In the genomic region with DNA sequence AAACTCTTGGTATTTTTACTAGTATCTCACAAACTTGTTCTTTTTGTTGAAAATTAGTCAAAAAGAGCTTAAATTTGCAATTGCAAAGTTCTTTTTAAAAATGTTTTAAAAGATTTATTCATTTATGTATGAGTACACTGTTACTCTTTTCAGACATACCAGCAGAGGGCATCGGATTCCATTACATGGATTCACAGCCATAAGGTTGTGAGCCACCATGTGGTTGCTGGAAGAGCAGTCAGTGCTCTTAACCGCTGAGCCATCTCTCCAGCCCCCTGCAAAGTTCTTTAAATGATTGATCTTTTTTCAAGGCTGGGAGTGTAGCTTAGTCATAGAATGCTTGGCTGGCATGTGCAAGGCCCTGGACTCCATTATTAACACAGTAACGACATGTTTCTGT, we compare ENCODE assay signal across 9 mouse cellular contexts. TPM values are rescaled to one million over a fixed set of nuclear protein-coding genes. Genes with fewer than 3 reads are reported as not detected.
A peak's percentile ranks its signal among the peaks of the same experiment; 100 is the strongest.
DNase-seq lines count a peak whose midpoint lies in the region; ATAC-seq and TF ChIP-seq lines count a peak whose summit lies in the region.
"Had no signal": no experiment of that assay in that cellular context is flagged by ENCODE, and none has a peak within 500 bp of the region (broad histone marks: within the 10 kb centered on the region; RNA-seq: fewer than 3 reads in every experiment).

No protein-coding gene starts in this region.

- H3K27ac ChIP-seq in gastrocnemius, adult 2 months = no peak overlapping the region
- H3K27ac ChIP-seq in hindbrain, embryonic 15.5 days (replicated peaks) = no peak overlapping the region
- H3K27ac ChIP-seq in midbrain, embryonic 12.5 days (replicated peaks) = no peak overlapping the region

- H3K4me2 ChIP-seq in hindbrain, embryonic 15.5 days = no peak overlapping the region
- H3K4me2 ChIP-seq in midbrain, embryonic 12.5 days (replicated peaks) = no peak overlapping the region

- no peak overlapping the region for H3K4me3 ChIP-seq in gastrocnemius, adult 2 months
- H3K4me3 ChIP-seq in hindbrain, embryonic 15.5 days = no peak overlapping the region
- H3K4me3 ChIP-seq in midbrain, embryonic 12.5 days = no peak overlapping the region

- H3K9ac ChIP-seq in hindbrain, embryonic 15.5 days = no peak overlapping the region
- no peak overlapping the region for H3K9ac ChIP-seq in midbrain, embryonic 12.5 days (replicated peaks)

- WGBS in hindbrain, embryonic 15.5 days = 48% methylated on average over 3 of the region's 3 CpGs
- 65% methylated on average over 3 of the region's 3 CpGs for WGBS in midbrain, embryonic 12.5 days

- DNase-seq in gastrocnemius, adult 2 months = no peak
- no peak for DNase-seq in gastrocnemius, postnatal 25 days
- DNase-seq in A20 (ENCODE audit: low read depth, low spot score) (peak; percentile 57), adipocyte (ENCODE audit: low spot score) (peak; percentile 77)
- no peak for DNase-seq in natural killer cell, adult 2 months (ENCODE audit: low spot score in 2 of 2)
- no peak for DNase-seq in layer of hippocampus, adult 9-10 months (ENCODE audit: low spot score)

- ATAC-seq in hindbrain, embryonic 15.5 days (ENCODE audit: low FRiP score, low read depth) = 0 out of 2 replicates have a peak, but pooled peaks have one; percentile 46
- ATAC-seq in midbrain, embryonic 12.5 days (ENCODE audit: low FRiP score, low read depth) = peak; percentile 52; the same call in 1 of the 2 replicates

- H3K36me3 ChIP-seq in hindbrain, embryonic 15.5 days = peaks cover 75% of the 10 kb centered on the region
- H3K36me3 ChIP-seq in midbrain, embryonic 12.5 days = peaks cover 87% of the 10 kb centered on the region

- peak; percentile 73 for TF ChIP-seq CTCF in gastrocnemius, adult 2 months (IDR thresholded peaks at IDR 0.05)

- H3K4me1 ChIP-seq in hindbrain, embryonic 15.5 days (replicated peaks) = peaks cover 40% of the 10 kb centered on the region
- H3K4me1 ChIP-seq in midbrain, embryonic 12.5 days = 0 out of 2 replicates have a peak, but pooled peaks cover 5% of the 10 kb centered on the region

- no peaks in the 10 kb centered on the region for H3K9me3 ChIP-seq in hindbrain, embryonic 15.5 days
- no peaks in the 10 kb centered on the region for H3K9me3 ChIP-seq in midbrain, embryonic 12.5 days

- intact Hi-C loops in gastrocnemius, adult 2 months (cut with DNase I) = loop anchor here (10.0 kb wide), 1 partner anchor 336 kb away; a partner anchor contains a TSS

- H3K27me3 ChIP-seq in hindbrain, embryonic 15.5 days = no peaks in the 10 kb centered on the region
- no peaks in the 10 kb centered on the region for H3K27me3 ChIP-seq in midbrain, embryonic 12.5 days

RNA-seq across cellular contexts. Expression of a gene that starts 8.5 kb away (rescaled TPM):
- total RNA-seq in gastrocnemius, adult 2 months (2021) = 10 to 100 TPM; 11.1 to 12.8 TPM
- total RNA-seq in gastrocnemius, postnatal 25 days (2021) = 10 to 100 TPM; 11.3 to 11.5 TPM
- 32.6 and 37.3 TPM in 2 replicates for polyA plus RNA-seq in hindbrain, embryonic 15.5 days (2015; fragmentation: Nextera tagmentation; extraction: Ambion mirVana)
- polyA plus RNA-seq in midbrain, embryonic 12.5 days (2016; fragmentation: Nextera tagmentation; extraction: Ambion mirVana) = 38.4 and 39.6 TPM in 2 replicates

RNA-seq across cellular contexts. Expression of a gene that starts 9.0 kb away (rescaled TPM):
- 10 to 100 TPM; 32.6 to 37.3 TPM for total RNA-seq in gastrocnemius, adult 2 months (2021)
- total RNA-seq in gastrocnemius, postnatal 25 days (2021) = 10 to 100 TPM; 29.5 to 38.6 TPM
- polyA plus RNA-seq in hindbrain, embryonic 15.5 days (2015; fragmentation: Nextera tagmentation; extraction: Ambion mirVana) = 166 and 177 TPM in 2 replicates
- polyA plus RNA-seq in midbrain, embryonic 12.5 days (2016; fragmentation: Nextera tagmentation; extraction: Ambion mirVana) = 142 and 147 TPM in 2 replicates

RNA-seq across cellular contexts. Expression of a gene that starts 51.6 kb away (rescaled TPM):
- 1 to 10 TPM; 2.4 to 3.0 TPM for total RNA-seq in gastrocnemius, adult 2 months (2021)
- 1 to 10 TPM; 2.9 to 3.8 TPM for total RNA-seq in gastrocnemius, postnatal 25 days (2021)
- 0.52 and 0.72 TPM in 2 replicates for polyA plus RNA-seq in hindbrain, embryonic 15.5 days (2015; fragmentation: Nextera tagmentation; extraction: Ambion mirVana)
- polyA plus RNA-seq in midbrain, embryonic 12.5 days (2016; fragmentation: Nextera tagmentation; extraction: Ambion mirVana) = 0.31 TPM in 1 of 2 replicates, not detected in the other

RNA-seq across cellular contexts. Expression of a gene that starts 55.4 kb away (rescaled TPM):
- total RNA-seq in gastrocnemius, adult 2 months (2021) = not detected
- not detected for total RNA-seq in gastrocnemius, postnatal 25 days (2021)
- polyA plus RNA-seq in hindbrain, embryonic 15.5 days (2015; fragmentation: Nextera tagmentation; extraction: Ambion mirVana) = not detected in 2 replicates
- not detected in 2 replicates for polyA plus RNA-seq in midbrain, embryonic 12.5 days (2016; fragmentation: Nextera tagmentation; extraction: Ambion mirVana)
- total RNA-seq: left cerebral cortex, adult 18-20 months had no signal

RNA-seq across cellular contexts. Expression of a gene that starts 57.7 kb away (rescaled TPM):
- total RNA-seq in gastrocnemius, adult 2 months (2021) = 10 to 100 TPM in 1 of 2 experiments, 1 to 10 TPM in 1; 6.7 to 26.8 TPM
- total RNA-seq in gastrocnemius, postnatal 25 days (2021) = 10 to 100 TPM in 1 of 2 experiments, 1 to 10 TPM in 1; 9.7 to 14.0 TPM
- 55.3 and 57.5 TPM in 2 replicates for polyA plus RNA-seq in hindbrain, embryonic 15.5 days (2015; fragmentation: Nextera tagmentation; extraction: Ambion mirVana)
- polyA plus RNA-seq in midbrain, embryonic 12.5 days (2016; fragmentation: Nextera tagmentation; extraction: Ambion mirVana) = 65.1 and 69.6 TPM in 2 replicates

Comparison
In these comparisons a context has a peak if more than half of its experiments do, and no peak if none do; other contexts are left out.
1. DNase-seq: peak in A20 (single experiment) and adipocyte (single experiment); none in gastrocnemius, adult 2 months (single experiment), gastrocnemius, postnatal 25 days (single experiment), natural killer cell, adult 2 months (0 of 2) and layer of hippocampus, adult 9-10 months (single experiment).